Mouse (Mus musculus) activated CD4-positive, CD25-positive, alpha-beta regulatory T cell (primary cell): ENCODE data around the gene Gpr182. TPM values are rescaled to one million over a fixed set of nuclear protein-coding genes. Genes with fewer than 3 reads are reported as not detected.

ENCODE experiments used
- polyA plus RNA-seq, 2 experiments: library from polyadenylated mRNA; unstranded; fragments of 100-300 nt; shearing (Covaris generic); gene quantifications; one replicate each; pipeline ENCODE4 v1.2.1; 2017

The Gpr182 gene
- under 1 TPM in 1 of 2 experiments, not detected in 1; 0.34 TPM for polyA plus RNA-seq

DNA sequence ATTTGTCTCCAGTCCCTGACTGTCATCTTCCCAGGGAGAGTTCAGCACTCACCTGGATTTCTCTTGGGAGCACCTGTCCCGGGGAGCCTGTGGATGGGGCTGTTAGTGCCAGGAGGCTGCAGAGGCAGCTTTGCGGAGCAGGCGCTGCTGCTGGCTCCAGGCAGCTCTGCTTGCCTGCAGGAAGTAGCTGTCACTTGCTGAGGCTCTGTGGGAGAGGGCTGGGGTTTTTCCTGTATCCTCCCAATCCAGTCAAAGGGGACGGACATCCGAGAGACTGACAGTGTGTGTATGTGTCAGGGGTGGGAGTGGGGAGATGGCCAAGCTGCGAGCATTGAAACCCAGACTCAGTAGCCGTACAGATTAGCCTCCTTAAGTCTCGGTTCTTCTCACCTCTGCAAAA lies at the start of gene Gpr182:
Gene Gpr182, minus strand, starts transcription at position 185 of the 400 bp plus-strand sequence.

DNA sequence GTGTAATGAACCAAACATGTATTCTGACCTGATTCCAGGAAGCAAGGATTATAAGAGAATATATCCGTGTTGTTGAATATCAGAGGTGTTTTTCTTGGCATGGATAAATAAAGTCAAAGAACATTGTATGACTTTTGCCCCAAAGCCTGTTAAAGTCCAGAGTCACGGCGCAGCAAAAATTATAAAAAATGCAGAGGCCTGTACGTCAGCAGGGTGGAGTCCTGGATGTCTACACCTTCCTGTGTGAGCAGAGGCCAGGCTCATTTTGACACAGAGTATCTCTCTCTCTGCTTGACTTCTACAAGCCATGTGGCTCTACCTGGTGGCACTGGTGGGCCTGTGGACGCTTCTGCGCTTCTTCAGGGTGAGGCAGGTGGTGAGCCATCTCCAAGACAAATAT lies 49.4 kb upstream of the Gpr182 start, which contains the start of gene Rdh16:
Gene Rdh16, plus strand, starts transcription at position 262 of the 400 bp plus-strand sequence.

DNA sequence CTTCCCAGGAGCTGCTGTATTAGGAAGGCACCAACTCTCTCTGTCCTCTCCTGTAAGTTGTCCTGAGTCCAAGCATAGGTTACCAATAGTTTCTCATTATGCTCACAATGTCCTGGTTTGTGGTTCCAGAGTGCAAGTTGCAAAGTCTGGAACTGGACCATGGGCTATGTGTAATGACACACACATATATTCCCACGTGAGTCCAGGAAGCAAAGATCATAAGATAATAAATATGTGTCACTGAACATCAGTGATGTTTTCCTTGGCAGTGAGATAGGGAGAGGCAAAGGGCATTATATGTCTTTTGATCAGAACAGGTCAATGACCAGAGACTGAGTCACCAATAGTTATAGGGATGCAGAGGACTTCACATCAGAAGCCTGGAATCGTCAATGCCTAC lies 24.5 kb upstream of the Gpr182 start, which contains the start of gene Rdh9:
Gene Rdh9, plus strand, starts transcription at position 376 of the 400 bp plus-strand sequence.

DNA sequence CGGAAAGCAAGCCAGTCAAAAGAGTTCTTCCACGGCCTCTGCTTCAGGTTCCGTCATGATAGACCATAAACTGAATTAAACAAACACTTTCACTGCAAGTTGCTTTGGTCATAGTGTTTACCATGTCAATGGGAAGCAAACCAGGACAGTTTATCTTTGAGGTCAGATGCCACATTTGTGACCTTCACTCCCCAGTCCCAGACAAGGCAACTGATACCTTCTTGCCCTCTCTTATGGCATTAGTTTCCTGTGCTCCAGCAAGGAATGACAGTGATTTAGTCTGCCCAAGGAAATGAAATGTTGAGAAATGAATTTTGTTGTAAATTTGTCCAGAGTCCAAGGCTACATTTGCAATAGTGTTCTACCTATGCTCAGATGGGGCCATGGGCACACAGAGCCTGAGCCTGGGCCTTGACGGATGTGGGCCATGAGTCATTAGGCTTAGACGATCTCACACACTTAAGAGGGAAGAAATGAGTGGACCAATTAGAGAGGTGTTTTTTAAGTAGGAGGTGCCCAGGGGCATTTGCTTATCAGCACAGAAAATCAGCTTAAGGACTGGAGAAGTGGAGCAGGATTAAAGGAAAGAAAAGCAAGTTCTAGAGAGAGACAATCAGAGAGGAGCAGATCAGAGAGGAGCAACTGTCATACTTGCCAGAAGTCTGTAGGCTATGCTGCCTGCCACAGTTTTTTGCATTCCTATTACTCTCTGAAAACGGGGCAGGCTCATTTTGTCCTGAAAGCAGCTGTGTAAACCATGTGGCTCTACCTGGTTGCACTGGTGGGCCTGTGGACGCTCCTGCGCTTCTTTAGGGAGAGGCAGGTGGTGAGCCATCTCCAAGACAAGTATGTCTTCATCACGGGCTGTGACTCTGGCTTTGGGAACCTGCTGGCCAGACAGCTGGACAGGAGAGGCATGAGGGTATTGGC lies 7.9 kb upstream of the Gpr182 start, which contains the start of the genes Rdh1 and Rdh16f1:
Gene Rdh1, plus strand, starts transcription at position 541 of the 930 bp plus-strand sequence.
Gene Rdh16f1, plus strand, starts transcription at position 607 of the 930 bp plus-strand sequence.

DNA sequence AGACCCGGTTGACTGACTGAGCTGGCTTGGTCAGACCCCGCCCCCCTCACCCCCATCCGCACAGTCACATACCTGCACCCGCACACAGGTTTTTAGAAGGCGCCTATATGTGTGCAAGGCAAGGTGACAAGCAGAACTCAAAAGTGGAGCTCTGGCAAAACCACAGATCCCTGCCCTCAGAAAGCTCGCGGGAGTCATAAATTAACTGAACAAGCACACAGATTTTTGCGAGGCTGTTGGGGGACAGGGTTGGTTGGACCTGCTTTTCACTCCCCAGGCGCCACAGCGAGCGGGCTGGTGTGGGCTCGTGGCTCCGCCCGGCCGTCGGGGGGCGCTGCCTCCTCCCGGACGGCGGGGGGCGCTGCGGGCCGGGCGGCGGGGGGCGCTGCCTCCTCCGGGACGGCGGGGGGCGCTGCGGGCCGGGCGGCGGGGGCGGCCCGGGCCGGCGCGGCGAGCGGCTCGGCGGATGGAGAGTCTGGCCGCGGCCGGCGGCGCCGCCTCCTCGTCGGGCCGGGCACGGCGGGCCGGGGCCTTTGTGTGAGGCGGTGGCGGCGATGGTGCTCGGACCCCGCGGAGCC lies 12.4 kb downstream of the Gpr182 start, which contains the start of gene Zbtb39:
Gene Zbtb39, plus strand, starts transcription at position 456 of the 578 bp plus-strand sequence.

DNA sequence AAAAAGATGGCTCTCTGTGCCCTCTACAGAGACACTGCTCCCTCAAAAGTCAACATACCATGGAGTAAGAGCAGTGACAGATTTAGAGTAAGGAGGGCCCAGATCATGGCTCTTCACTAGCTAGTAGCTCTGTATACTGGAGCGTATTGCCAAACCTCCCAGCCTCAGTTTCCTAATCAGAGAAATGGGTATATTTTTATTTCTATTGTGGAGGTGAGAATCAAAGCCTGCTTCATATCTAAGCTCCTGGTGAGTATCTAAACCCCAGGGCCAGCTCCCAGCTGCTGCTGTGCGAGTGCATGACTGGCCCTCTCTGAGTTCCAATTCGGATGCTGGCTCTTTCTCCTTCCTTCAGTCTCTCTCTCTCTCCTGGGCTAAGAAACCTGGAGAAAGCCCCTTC lies 27.4 kb downstream of the Gpr182 start, which contains the start of gene Tac2:
Gene Tac2, plus strand, starts transcription at position 301 of the 400 bp plus-strand sequence.

DNA sequence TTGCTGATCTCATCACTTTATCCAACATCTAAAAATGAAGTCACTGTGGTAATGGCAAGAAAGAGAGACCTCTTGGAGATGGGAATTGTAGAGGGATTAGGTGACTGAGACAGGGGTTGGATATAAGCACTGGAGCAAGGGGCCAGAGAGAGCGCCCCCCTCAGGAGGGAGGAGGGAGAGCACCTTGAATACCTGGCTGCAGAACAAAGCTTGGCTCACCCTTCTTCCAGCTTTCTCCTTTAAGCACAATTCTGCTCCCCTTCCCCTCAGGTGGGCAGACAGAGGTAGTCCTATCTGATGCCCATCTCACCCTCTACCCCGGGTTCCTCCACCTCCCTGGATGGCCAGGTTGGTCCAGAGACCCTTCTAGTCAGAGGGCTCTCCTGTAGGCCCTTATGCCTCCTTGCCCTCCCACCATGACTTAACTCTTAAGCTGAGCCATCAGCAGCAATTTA lies 46.7 kb downstream of the Gpr182 start, which contains the start of gene Myo1a:
Gene Myo1a, plus strand, starts transcription at position 405 of the 455 bp plus-strand sequence.

Other genes with a start within 250 kb of the Gpr182 start
- gene Ndufa4l2, start 236.8 kb downstream of the Gpr182 start, polyA plus RNA-seq = under 1 TPM in 1 of 2 experiments, not detected in 1; 0.41 TPM
- 10 to 100 TPM; 62.8 to 70.2 TPM for gene Shmt2, start 229.3 kb downstream of the Gpr182 start, polyA plus RNA-seq
- not detected for gene Nxph4, start 217.2 kb downstream of the Gpr182 start, polyA plus RNA-seq
- gene Lrp1, start 130.6 kb downstream of the Gpr182 start, polyA plus RNA-seq = 1 to 10 TPM in 1 of 2 experiments, under 1 TPM in 1; 0.76 to 2.4 TPM
- gene Stat6, start 108.7 kb downstream of the Gpr182 start, polyA plus RNA-seq = 100 to 1,000 TPM; 127 to 180 TPM
- 1 to 10 TPM; 5.5 to 6.7 TPM for gene Nemp1, start 84.8 kb downstream of the Gpr182 start, polyA plus RNA-seq
- gene Nab2, start 83.2 kb downstream of the Gpr182 start, polyA plus RNA-seq = 10 to 100 TPM; 31.4 to 62.9 TPM
- not detected for gene Myo1a, start 46.6 kb downstream of the Gpr182 start, polyA plus RNA-seq
- gene Tac2, start 27.3 kb downstream of the Gpr182 start, polyA plus RNA-seq = not detected
- under 1 TPM; 0.17 to 0.36 TPM for gene Zbtb39, start 12.2 kb downstream of the Gpr182 start, polyA plus RNA-seq
- under 1 TPM; 0.11 to 0.21 TPM for gene Rdh1, start 8.0 kb upstream of the Gpr182 start, polyA plus RNA-seq
- gene Rdh16f1, start 8.1 kb upstream of the Gpr182 start, polyA plus RNA-seq = 1 to 10 TPM in 1 of 2 experiments, not detected in 1; 1.4 TPM
- gene Rdh9, start 24.7 kb upstream of the Gpr182 start, polyA plus RNA-seq = under 1 TPM in 1 of 2 experiments, not detected in 1; 0.52 TPM
- gene Rdh16, start 49.4 kb upstream of the Gpr182 start, polyA plus RNA-seq = under 1 TPM in 1 of 2 experiments, not detected in 1; 0.32 TPM
- not detected for gene Rdh19, start 98.2 kb upstream of the Gpr182 start, polyA plus RNA-seq
- not detected for gene Rdh16f2, start 114.7 kb upstream of the Gpr182 start, polyA plus RNA-seq
- gene Rdh7, start 137.1 kb upstream of the Gpr182 start, polyA plus RNA-seq = under 1 TPM in 1 of 2 experiments, not detected in 1; 0.29 TPM
- gene Sdr9c7, start 146.8 kb upstream of the Gpr182 start, polyA plus RNA-seq = not detected